Mouse (Mus musculus) layer of hippocampus, adult 8-10 months (tissue): Measurements from ENCODE around the gene Sycp2l. TPM values are rescaled to one million over a fixed set of nuclear protein-coding genes. Genes with fewer than 3 reads are reported as not detected.

Source experiments
- total RNA-seq, 4 experiments: library from RNA; stranded (reverse); gene quantifications; 2 replicates each; pipeline ENCODE4 v1.2.4; 2022

The Sycp2l gene
- total RNA-seq, 4 experiments from 2014 or later, result 0.30 TPM; not detected in 3

Other genes starting within 250 kb of the Sycp2l start
- gene Pak1ip1, start 113.3 kb upstream of the Sycp2l start, total RNA-seq, result 10 to 100 TPM; 37.6 to 41.3 (median 38.9) TPM
- gene Tmem14c, start 98.0 kb upstream of the Sycp2l start, total RNA-seq, result 10 to 100 TPM; 54.6 to 60.5 (median 56.5) TPM
- 1 to 10 TPM; 1.6 to 2.9 (median 2.0) TPM for gene Mak, start 34.6 kb upstream of the Sycp2l start, total RNA-seq
- not detected for gene Gcm2, start 3.3 kb upstream of the Sycp2l start, total RNA-seq
- gene Elovl2, start 106.1 kb downstream of the Sycp2l start, total RNA-seq, result 10 to 100 TPM; 12.1 to 14.5 (median 13.8) TPM
- gene Smim13, start 135.5 kb downstream of the Sycp2l start, total RNA-seq, result 100 to 1,000 TPM; 120 to 157 (median 137) TPM
- not detected for gene Gm17364, start 159.7 kb downstream of the Sycp2l start, total RNA-seq